Mouse (Mus musculus) liver, embryonic 13.5 days (tissue): ENCODE data around the gene Akap7. TPM values are rescaled to one million over a fixed set of nuclear protein-coding genes. Genes with fewer than 3 reads are reported as not detected.

Experiments
- ATAC-seq: fragments of 200-750 bp; cut with Nextera tagmentation; 2 replicates; pipeline ENCODE4 v1.8.0; 2017; ENCODE audit warnings: low read depth, mild to moderate bottlenecking, moderate number of reproducible peaks, moderate library complexity
- DNase-seq: peaks from one replicate; pipeline ENCODE4 v3.0.0; 2022
- H3K27ac ChIP-seq: fragments of 300-500 bp; sonication (generic); 2 replicates; pipeline ENCODE4 v1.5.1; 2015; ENCODE audit warnings: moderate library complexity, mild to moderate bottlenecking, inconsistent platforms
- H3K27me3 ChIP-seq: fragments of 300-500 bp; sonication (generic); 2 replicates; pipeline ENCODE4 v1.6.1; 2015; ENCODE audit warnings: mild to moderate bottlenecking, inconsistent platforms
- H3K36me3 ChIP-seq: fragments of 300-500 bp; sonication (generic); 2 replicates; pipeline ENCODE4 v1.6.1; 2015; ENCODE audit warnings: mild to moderate bottlenecking, inconsistent platforms
- H3K4me1 ChIP-seq: fragments of 300-500 bp; sonication (generic); replicated peaks from 2 replicates; pipeline ENCODE4 v1.6.1; 2015; ENCODE audit warnings: inconsistent platforms
- H3K4me2 ChIP-seq: fragments of 300-500 bp; sonication (generic); 2 replicates; pipeline ENCODE4 v1.6.1; 2015; ENCODE audit warnings: inconsistent platforms, mild to moderate bottlenecking, moderate library complexity
- H3K4me3 ChIP-seq: fragments of 300-500 bp; sonication (generic); replicated peaks from 2 replicates; pipeline ENCODE4 v1.5.1; 2015; ENCODE audit warnings: mild to moderate bottlenecking, inconsistent platforms
- H3K9ac ChIP-seq: fragments of 300-500 bp; sonication (generic); 2 replicates; pipeline ENCODE4 v1.6.1; 2015; ENCODE audit warnings: mild to moderate bottlenecking, inconsistent platforms
- H3K9me3 ChIP-seq: fragments of 300-500 bp; sonication (generic); replicated peaks from 2 replicates; pipeline ENCODE4 v1.6.1; 2016; ENCODE audit warnings: inconsistent platforms
- WGBS: fragments of 180-500 bp; shearing (Covaris S2); methylation state at CpG from one replicate; pipeline ENCODE4 v1.1.7; 2015; ENCODE audit not compliant: insufficient replicate concordance; 5-methylcytosine and 5-hydroxymethylcytosine counted together
- polyA plus RNA-seq: library from polyadenylated mRNA; unstranded; fragments of >200 nt; fragmentation: Nextera tagmentation; extraction: Ambion mirVana; gene quantifications from 2 replicates; pipeline ENCODE4 v1.2.1, GENCODE M21; 2015

Gene Akap7
- polyA plus RNA-seq, 1 experiment from 2014 or later, result 26.0 TPM

- WGBS, result 70% methylated on average over 4 of the region's 4 CpGs
- H3K9me3 ChIP-seq, result no peaks in the 10 kb centered on the region
- peak overlapping the region; percentile 90 for H3K27ac ChIP-seq
- H3K4me2 ChIP-seq, result peak overlapping the region; percentile 54
- H3K36me3 ChIP-seq, result peaks cover 18% of the 10 kb centered on the region
- no peaks in the 10 kb centered on the region for H3K27me3 ChIP-seq
- H3K4me1 ChIP-seq, result peaks cover 59% of the 10 kb centered on the region
- peak overlapping the region; percentile 37; the same call in 1 of the 2 replicates for H3K9ac ChIP-seq
- ATAC-seq, result peak; percentile 54; the same call in 1 of the 2 replicates
- peak; percentile 22 for DNase-seq
- peak overlapping the region; percentile 27; the same call in 1 of the 2 replicates for H3K4me3 ChIP-seq
Observed at GRCm38 (mm10) chr10:25253006-25253405, 54.7 kb downstream of the Akap7 start.

GRCm38 (mm10) chr10:25250108-25250507 is 57.6 kb downstream of the Akap7 start:
- Histone ChIP-seq H3K36me3 (peaks cover 15% of the 10 kb centered on the region), H3K9me3 (no peaks in the 10 kb centered on the region), H3K9ac (no peak overlapping the region), H3K4me3 (no peak overlapping the region), H3K4me1 (peaks cover 37% of the 10 kb centered on the region), H3K27ac (no peak overlapping the region), H3K27me3 (no peaks in the 10 kb centered on the region), H3K4me2 (no peak overlapping the region)
- WGBS, result 42% methylated on average over 12 of the region's 12 CpGs
- DNase-seq, result peak; percentile 66
- ATAC-seq, result no peak

- no peak overlapping the region for H3K27ac ChIP-seq
- H3K9ac ChIP-seq, result no peak overlapping the region
- no peak overlapping the region for H3K4me3 ChIP-seq
- no peak for ATAC-seq
- no peaks in the 10 kb centered on the region for H3K36me3 ChIP-seq
- H3K4me1 ChIP-seq, result peaks cover 7% of the 10 kb centered on the region; the same call in 1 of the 2 replicates
- H3K9me3 ChIP-seq, result no peaks in the 10 kb centered on the region
- WGBS, result 63% methylated on average over 4 of the region's 4 CpGs
- no peak overlapping the region for H3K4me2 ChIP-seq
- H3K27me3 ChIP-seq, result no peaks in the 10 kb centered on the region
- DNase-seq, result no peak
Observed at GRCm38 (mm10) chr10:25246173-25246572, 61.5 kb downstream of the Akap7 start.

GRCm38 (mm10) chr10:25239156-25239555 is 68.5 kb downstream of the Akap7 start:
- H3K4me3 ChIP-seq, result no peak overlapping the region
- no peaks in the 10 kb centered on the region for H3K27me3 ChIP-seq
- WGBS, result 23% methylated on average over 9 of the region's 9 CpGs
- H3K36me3 ChIP-seq, result peaks cover 9% of the 10 kb centered on the region; the same call in 1 of the 2 replicates
- H3K27ac ChIP-seq, result no peak overlapping the region
- no peak overlapping the region for H3K9ac ChIP-seq
- peaks cover 8% of the 10 kb centered on the region for H3K4me1 ChIP-seq
- H3K4me2 ChIP-seq, result no peak overlapping the region
- DNase-seq (no peak), ATAC-seq (no peak)
- H3K9me3 ChIP-seq, result no peaks in the 10 kb centered on the region

- ATAC-seq (no peak), DNase-seq (no peak)
- H3K27me3 ChIP-seq, result no peaks in the 10 kb centered on the region
- peaks cover 3% of the 10 kb centered on the region for H3K4me1 ChIP-seq
- peaks cover 9% of the 10 kb centered on the region; the same call in 1 of the 2 replicates for H3K36me3 ChIP-seq
- no peak overlapping the region for H3K4me2 ChIP-seq
- WGBS, result 15% methylated on average over 1 of the region's 1 CpGs
- no peak overlapping the region for H3K27ac ChIP-seq
- no peak overlapping the region for H3K4me3 ChIP-seq
- no peak overlapping the region for H3K9ac ChIP-seq
- H3K9me3 ChIP-seq, result no peaks in the 10 kb centered on the region
Observed at GRCm38 (mm10) chr10:25234080-25234479, 73.6 kb downstream of the Akap7 start.

GRCm38 (mm10) chr10:25232700-25233099 is 75.0 kb downstream of the Akap7 start:
- Histone ChIP-seq H3K27me3 (no peaks in the 10 kb centered on the region), H3K9ac (no peak overlapping the region), H3K36me3 (0 out of 2 replicates have a peak, but pooled peaks cover under 1% of the 10 kb centered on the region), H3K4me2 (no peak overlapping the region), H3K9me3 (no peaks in the 10 kb centered on the region), H3K27ac (no peak overlapping the region), H3K4me1 (no peaks in the 10 kb centered on the region), H3K4me3 (no peak overlapping the region)
- WGBS, result 67% methylated on average over 3 of the region's 3 CpGs
- ATAC-seq (no peak), DNase-seq (no peak)

GRCm38 (mm10) chr10:25231358-25231757 is 76.3 kb downstream of the Akap7 start:
- Histone ChIP-seq H3K4me2 (no peak overlapping the region), H3K27me3 (no peaks in the 10 kb centered on the region), H3K4me1 (no peaks in the 10 kb centered on the region), H3K4me3 (no peak overlapping the region), H3K27ac (no peak overlapping the region), H3K9ac (no peak overlapping the region), H3K9me3 (no peaks in the 10 kb centered on the region), H3K36me3 (no peaks in the 10 kb centered on the region)
- DNase-seq (no peak), ATAC-seq (no peak)
- 63% methylated on average over 5 of the region's 5 CpGs for WGBS

GRCm38 (mm10) chr10:25224371-25224770 is 83.3 kb downstream of the Akap7 start:
- no peak for DNase-seq
- Histone ChIP-seq H3K36me3 (0 out of 2 replicates have a peak, but pooled peaks cover 4% of the 10 kb centered on the region), H3K4me3 (no peak overlapping the region), H3K9ac (no peak overlapping the region), H3K27me3 (no peaks in the 10 kb centered on the region), H3K4me1 (no peaks in the 10 kb centered on the region), H3K27ac (no peak overlapping the region), H3K9me3 (no peaks in the 10 kb centered on the region), H3K4me2 (no peak overlapping the region)
- WGBS, result 79% methylated on average over 5 of the region's 5 CpGs
- ATAC-seq, result no peak

GRCm38 (mm10) chr10:25220754-25221153 is 86.9 kb downstream of the Akap7 start:
- H3K9me3 ChIP-seq, result no peaks in the 10 kb centered on the region
- no peaks in the 10 kb centered on the region for H3K27me3 ChIP-seq
- no peak overlapping the region for H3K4me3 ChIP-seq
- H3K36me3 ChIP-seq, result 0 out of 2 replicates have a peak, but pooled peaks cover 4% of the 10 kb centered on the region
- no peak overlapping the region for H3K9ac ChIP-seq
- no peak for DNase-seq
- H3K27ac ChIP-seq, result no peak overlapping the region
- 90% methylated on average over 3 of the region's 3 CpGs for WGBS
- no peak overlapping the region for H3K4me2 ChIP-seq
- H3K4me1 ChIP-seq, result no peaks in the 10 kb centered on the region
- ATAC-seq, result no peak

- H3K36me3 ChIP-seq, result 0 out of 2 replicates have a peak, but pooled peaks cover 4% of the 10 kb centered on the region
- H3K4me2 ChIP-seq, result no peak overlapping the region
- H3K27me3 ChIP-seq, result no peaks in the 10 kb centered on the region
- ATAC-seq (no peak), DNase-seq (no peak)
- H3K4me1 ChIP-seq, result no peaks in the 10 kb centered on the region
- no peak overlapping the region for H3K9ac ChIP-seq
- WGBS, result 87% methylated on average over 15 of the region's 15 CpGs
- H3K9me3 ChIP-seq, result no peaks in the 10 kb centered on the region
- H3K27ac ChIP-seq, result no peak overlapping the region
- no peak overlapping the region for H3K4me3 ChIP-seq
Observed at GRCm38 (mm10) chr10:25219901-25220495, 87.7 kb downstream of the Akap7 start.

- WGBS, result 31% methylated on average over 7 of the region's 7 CpGs
- H3K4me2 ChIP-seq, result no peak overlapping the region
- no peak for ATAC-seq
- DNase-seq, result no peak
- H3K4me1 ChIP-seq, result no peaks in the 10 kb centered on the region
- no peaks in the 10 kb centered on the region for H3K27me3 ChIP-seq
- H3K9ac ChIP-seq, result no peak overlapping the region
- no peak overlapping the region for H3K27ac ChIP-seq
- H3K9me3 ChIP-seq, result no peaks in the 10 kb centered on the region
- 0 out of 2 replicates have a peak, but pooled peaks cover 4% of the 10 kb centered on the region for H3K36me3 ChIP-seq
- H3K4me3 ChIP-seq, result no peak overlapping the region
Observed at GRCm38 (mm10) chr10:25219220-25219628, 88.4 kb downstream of the Akap7 start.

GRCm38 (mm10) chr10:25218746-25219145 is 88.9 kb downstream of the Akap7 start:
- no peak overlapping the region for H3K27ac ChIP-seq
- H3K9me3 ChIP-seq, result no peaks in the 10 kb centered on the region
- no peaks in the 10 kb centered on the region for H3K27me3 ChIP-seq
- H3K4me1 ChIP-seq, result no peaks in the 10 kb centered on the region
- DNase-seq (no peak), ATAC-seq (no peak; the same call in 1 of the 2 replicates)
- 0 out of 2 replicates have a peak, but pooled peaks cover 4% of the 10 kb centered on the region for H3K36me3 ChIP-seq
- no peak overlapping the region for H3K4me2 ChIP-seq
- H3K4me3 ChIP-seq, result no peak overlapping the region
- WGBS, result 73% methylated on average over 7 of the region's 7 CpGs
- H3K9ac ChIP-seq, result no peak overlapping the region
